Mouse (Mus musculus) ES-Bruce4 (cell line): ENCODE data around the gene Gal3st2.
"Not testable (repeated sequence)": the region's sequence is repeated elsewhere in the genome, so short reads cannot be mapped to it uniquely, and the experiment has no call there.

Experiments
- CTCF ChIP-seq: IDR thresholded peaks from one replicate; pipeline ENCODE4 v1.8.1; 2011; ENCODE audit warnings: low read depth, low read length
- POLR2A ChIP-seq: IDR thresholded peaks from one replicate; pipeline ENCODE4 v1.8.1; 2011; ENCODE audit warnings: low read length; ENCODE audit not compliant: insufficient read depth

GRCm38 (mm10) chr1:93923098-93923497 lies 62.0 kb downstream of the Gal3st2 start:
- TF ChIP-seq CTCF, POLR2A: not testable (repeated sequence)
